Mouse (Mus musculus) lung, embryonic 15.5 days (tissue): ENCODE results near the gene Zfp446. TPM values are rescaled to one million over a fixed set of nuclear protein-coding genes. Genes with fewer than 3 reads are reported as not detected.

Experiments used
- ATAC-seq: fragments of 200-750 bp; cut with Nextera tagmentation; 2 replicates; pipeline ENCODE4 v1.8.0; 2017; ENCODE audit warnings: moderate number of reproducible peaks, borderline replicate concordance; ENCODE audit not compliant: low FRiP score, low TSS enrichment; ENCODE audit errors: extremely low read depth
- H3K27ac ChIP-seq: fragments of 300-500 bp; sonication (generic); 2 replicates; pipeline ENCODE4 v1.5.1; 2015; ENCODE audit warnings: moderate library complexity, mild to moderate bottlenecking, inconsistent platforms
- H3K27me3 ChIP-seq: fragments of 300-500 bp; sonication (generic); 2 replicates; pipeline ENCODE4 v1.6.1; 2015; ENCODE audit warnings: inconsistent platforms
- H3K36me3 ChIP-seq: fragments of 300-500 bp; sonication (generic); 2 replicates; pipeline ENCODE4 v1.6.1; 2015; ENCODE audit warnings: inconsistent platforms
- H3K4me1 ChIP-seq: fragments of 300-500 bp; sonication (generic); 2 replicates; pipeline ENCODE4 v1.6.1; 2015; ENCODE audit warnings: inconsistent platforms
- H3K4me2 ChIP-seq: fragments of 300-500 bp; sonication (generic); 2 replicates; pipeline ENCODE4 v1.6.1; 2015; ENCODE audit warnings: inconsistent platforms, mild to moderate bottlenecking, moderate library complexity
- H3K4me3 ChIP-seq: fragments of 300-500 bp; sonication (generic); 2 replicates; pipeline ENCODE4 v1.5.1; 2015; ENCODE audit warnings: mild to moderate bottlenecking, inconsistent platforms
- H3K9ac ChIP-seq: fragments of 300-500 bp; sonication (generic); 2 replicates; pipeline ENCODE4 v1.6.1; 2015; ENCODE audit warnings: inconsistent platforms
- H3K9me3 ChIP-seq: fragments of 300-500 bp; sonication (generic); 2 replicates; pipeline ENCODE4 v1.6.1; 2016; ENCODE audit warnings: inconsistent platforms
- WGBS: fragments of 180-500 bp; shearing (Covaris S2); methylation state at CpG from one replicate; pipeline ENCODE4 v1.1.7; 2015; 5-methylcytosine and 5-hydroxymethylcytosine counted together
- polyA plus RNA-seq: library from polyadenylated mRNA; unstranded; fragments of >200 nt; fragmentation: Nextera tagmentation; extraction: Ambion mirVana; gene quantifications from 2 replicates; pipeline ENCODE4 v1.2.1, GENCODE M21; 2015

Zfp446 gene
- polyA plus RNA-seq, 1 experiment from 2014 or later = 10.5 TPM

GRCm38 (mm10) chr7:13010005-13010908 lies 32.6 kb downstream of the Zfp446 start, which contains the start of gene Zbtb45:
Gene Zbtb45, minus strand, starts transcription at chr7:13010034.
- Histone ChIP-seq H3K27ac (peak within 1 kb of the TSS; percentile 97), H3K4me1 (peaks cover 10% of the 10 kb centered on the region), H3K4me2 (peak within 1 kb of the TSS; percentile 84), H3K9ac (peak within 1 kb of the TSS; percentile 86), H3K36me3 (peaks cover 27% of the 10 kb centered on the region), H3K9me3 (no peaks in the 10 kb centered on the region), H3K4me3 (peak within 1 kb of the TSS; percentile 74), H3K27me3 (no peaks in the 10 kb centered on the region)
- 10% methylated on average over 26 of the region's 26 CpGs for WGBS
- no peak for ATAC-seq

- no peak overlapping the region for H3K9ac ChIP-seq
- no peak for ATAC-seq
- WGBS = 72% methylated on average over 4 of the region's 4 CpGs
- no peaks in the 10 kb centered on the region for H3K27me3 ChIP-seq
- H3K9me3 ChIP-seq = no peaks in the 10 kb centered on the region
- H3K4me2 ChIP-seq = no peak overlapping the region
- no peak overlapping the region for H3K4me3 ChIP-seq
- no peaks in the 10 kb centered on the region for H3K36me3 ChIP-seq
- H3K27ac ChIP-seq = no peak overlapping the region
- peaks cover 6% of the 10 kb centered on the region for H3K4me1 ChIP-seq
Observed at GRCm38 (mm10) chr7:13013671-13014070, 36.0 kb downstream of the Zfp446 start.

- Histone ChIP-seq H3K4me3 (no peak overlapping the region), H3K9ac (no peak overlapping the region), H3K27me3 (no peaks in the 10 kb centered on the region), H3K27ac (no peak overlapping the region), H3K4me1 (peaks cover 6% of the 10 kb centered on the region), H3K36me3 (no peaks in the 10 kb centered on the region), H3K4me2 (no peak overlapping the region), H3K9me3 (no peaks in the 10 kb centered on the region)
- WGBS = 38% methylated on average over 6 of the region's 6 CpGs
- no peak for ATAC-seq
Observed at GRCm38 (mm10) chr7:13014275-13014839, 36.7 kb downstream of the Zfp446 start.

GRCm38 (mm10) chr7:13015217-13015616 lies 37.6 kb downstream of the Zfp446 start:
- Histone ChIP-seq H3K9ac (no peak overlapping the region), H3K36me3 (no peaks in the 10 kb centered on the region), H3K27me3 (no peaks in the 10 kb centered on the region), H3K4me1 (peaks cover 6% of the 10 kb centered on the region), H3K27ac (no peak overlapping the region), H3K9me3 (no peaks in the 10 kb centered on the region), H3K4me3 (no peak overlapping the region), H3K4me2 (no peak overlapping the region)
- ATAC-seq = no peak
- 74% methylated on average over 1 of the region's 1 CpGs for WGBS

- Histone ChIP-seq H3K36me3 (peaks cover 19% of the 10 kb centered on the region), H3K4me1 (peaks cover 20% of the 10 kb centered on the region), H3K27ac (peak overlapping the region; percentile 99), H3K4me2 (peak overlapping the region; percentile 81), H3K9me3 (no peaks in the 10 kb centered on the region), H3K4me3 (peak overlapping the region; percentile 96), H3K27me3 (no peaks in the 10 kb centered on the region), H3K9ac (peak overlapping the region; percentile 98)
- 3% methylated on average over 31 of the region's 31 CpGs for WGBS
- ATAC-seq = peak; percentile 70
Observed at GRCm38 (mm10) chr7:13022773-13023535, 45.3 kb downstream of the Zfp446 start.

GRCm38 (mm10) chr7:13023928-13024731 lies 46.5 kb downstream of the Zfp446 start:
- Histone ChIP-seq H3K9ac (peak overlapping the region; percentile 98), H3K4me3 (peak overlapping the region; percentile 96), H3K27ac (peak overlapping the region; percentile 99), H3K9me3 (no peaks in the 10 kb centered on the region), H3K4me1 (peaks cover 20% of the 10 kb centered on the region), H3K4me2 (peak overlapping the region; percentile 81), H3K27me3 (no peaks in the 10 kb centered on the region), H3K36me3 (peaks cover 31% of the 10 kb centered on the region)
- under 1% methylated on average over 90 of the region's 95 CpGs for WGBS
- ATAC-seq = peak; percentile 89

- peaks cover 20% of the 10 kb centered on the region for H3K4me1 ChIP-seq
- WGBS = under 1% methylated on average over 44 of the region's 44 CpGs
Observed at GRCm38 (mm10) chr7:13024805-13025204, 47.2 kb downstream of the Zfp446 start.

GRCm38 (mm10) chr7:13025511-13026112 lies 48.0 kb downstream of the Zfp446 start:
- Histone ChIP-seq H3K9ac (peak overlapping the region; percentile 98), H3K9me3 (no peaks in the 10 kb centered on the region), H3K36me3 (peaks cover 46% of the 10 kb centered on the region), H3K4me1 (peaks cover 20% of the 10 kb centered on the region), H3K27ac (no peak overlapping the region), H3K27me3 (no peaks in the 10 kb centered on the region), H3K4me3 (peak overlapping the region; percentile 96), H3K4me2 (peak overlapping the region; percentile 81)
- no peak for ATAC-seq
- 25% methylated on average over 4 of the region's 4 CpGs for WGBS

More at GRCm38 (mm10) chr7:13024805-13025204, 47.2 kb downstream of the Zfp446 start:
- Histone ChIP-seq H3K36me3 (peaks cover 38% of the 10 kb centered on the region), H3K9me3 (no peaks in the 10 kb centered on the region), H3K4me3 (peak overlapping the region; percentile 96), H3K27ac (peak overlapping the region; percentile 99), H3K9ac (peak overlapping the region; percentile 98), H3K27me3 (no peaks in the 10 kb centered on the region), H3K4me2 (peak overlapping the region; percentile 81)
- peak; percentile 60 for ATAC-seq

- Histone ChIP-seq H3K4me2 (no peak overlapping the region), H3K9me3 (no peaks in the 10 kb centered on the region), H3K36me3 (peaks cover 73% of the 10 kb centered on the region), H3K4me1 (peaks cover 26% of the 10 kb centered on the region), H3K4me3 (no peak overlapping the region), H3K27me3 (no peaks in the 10 kb centered on the region), H3K27ac (no peak overlapping the region), H3K9ac (no peak overlapping the region)
- 87% methylated on average over 4 of the region's 4 CpGs for WGBS
- ATAC-seq = no peak
Observed at GRCm38 (mm10) chr7:13028986-13029385, 51.3 kb downstream of the Zfp446 start.

GRCm38 (mm10) chr7:13031069-13031468 lies 53.4 kb downstream of the Zfp446 start:
- H3K36me3 ChIP-seq = peaks cover 85% of the 10 kb centered on the region
- H3K27me3 ChIP-seq = no peaks in the 10 kb centered on the region
- H3K4me2 ChIP-seq = no peak overlapping the region
- H3K27ac ChIP-seq = no peak overlapping the region
- H3K4me1 ChIP-seq = peaks cover 34% of the 10 kb centered on the region
- WGBS = 67% methylated on average over 5 of the region's 5 CpGs
- no peak for ATAC-seq
- no peak overlapping the region for H3K9ac ChIP-seq
- H3K4me3 ChIP-seq = no peak overlapping the region
- H3K9me3 ChIP-seq = no peaks in the 10 kb centered on the region

GRCm38 (mm10) chr7:13031983-13032382 lies 54.3 kb downstream of the Zfp446 start:
- Histone ChIP-seq H3K9ac (no peak overlapping the region), H3K4me1 (peaks cover 34% of the 10 kb centered on the region), H3K9me3 (no peaks in the 10 kb centered on the region), H3K4me3 (no peak overlapping the region), H3K27me3 (no peaks in the 10 kb centered on the region), H3K36me3 (peaks cover 79% of the 10 kb centered on the region), H3K27ac (no peak overlapping the region), H3K4me2 (no peak overlapping the region)
- no peak for ATAC-seq
- 67% methylated on average over 2 of the region's 2 CpGs for WGBS
